ENCODE assay signal across 7 mouse cellular contexts in genomic region chr1:162627821-162628220, GRCm38 (mm10). TPM values are rescaled to one million over a fixed set of nuclear protein-coding genes. Genes with fewer than 3 reads are reported as not detected.
"Had no signal": no experiment of that assay in that cellular context is flagged by ENCODE, and none has a peak within 500 bp of the region (broad histone marks: within the 10 kb centered on the region; RNA-seq: fewer than 3 reads in every experiment).

No protein-coding gene starts in this region.

RNA-seq across cellular contexts. Expression of gene Myoc, which starts 11.1 kb away (rescaled TPM):
- total RNA-seq: liver, adult 2 months; megakaryocyte, adult 5-6 weeks; neutrophil, adult 5-6 weeks had no signal

RNA-seq across cellular contexts. Expression of gene Myocos, which starts 30.2 kb away (rescaled TPM):
- total RNA-seq: layer of hippocampus, adult 2 months; layer of hippocampus, postnatal 25 days; left cerebral cortex, adult 18-20 months; left cerebral cortex, postnatal 25 days; liver, adult 2 months; megakaryocyte, adult 5-6 weeks; neutrophil, adult 5-6 weeks had no signal
